Mouse (Mus musculus): ENCODE measurements at regions not wholly inside any gene's neighbourhood (a gene's known extent, or its start where the extent isn't known, plus 50 kb on each side); places are given as distances from the start of the nearest gene placed in this dataset.
A peak's percentile ranks its signal among the peaks of the same experiment; 100 is the strongest.

- H3K9me3 ChIP-seq (ENCODE audit: control insufficient read depth, insufficient read depth, low read depth, low read length): no peaks in the 10 kb centered on the region
- no peak overlapping the region for H3K27ac ChIP-seq (ENCODE audit: insufficient read depth, low read depth, low read length, poor library complexity, severe bottlenecking)
- DNase-seq (ENCODE audit: low read depth, low spot score): no peak
- no peaks in the 10 kb centered on the region for H3K36me3 ChIP-seq (ENCODE audit: control insufficient read depth, insufficient read depth, low read length, poor library complexity, severe bottlenecking)
- TF ChIP-seq HCFC1 (IDR thresholded peaks at IDR 0.05; ENCODE audit: borderline replicate concordance, insufficient read depth, low read length) (no peak), ZNF384 (IDR thresholded peaks at IDR 0.05; ENCODE audit: low read depth, low read length) (no peak), MAFK (IDR thresholded peaks at IDR 0.05; ENCODE audit: insufficient read depth, low read depth, low read length) (no peak), ZC3H11A (IDR thresholded peaks at IDR 0.05; ENCODE audit: borderline replicate concordance, low read depth, low read length) (no peak), CHD2 (IDR thresholded peaks at IDR 0.05; ENCODE audit: low read depth, low read length) (no peak)
- H3K4me1 ChIP-seq (ENCODE audit: control insufficient read depth in 2 of 2, insufficient read depth in 2 of 2, low read length in 2 of 2, poor library complexity in 1 of 2): no peaks in the 10 kb centered on the region
- H3K4me3 ChIP-seq (ENCODE audit: insufficient read depth in 1 of 2, low read depth in 1 of 2, low read length in 2 of 2, poor library complexity in 1 of 2, severe bottlenecking in 1 of 2): no peak overlapping the region
- H3K9ac ChIP-seq (ENCODE audit: insufficient read depth, low read depth, low read length, poor library complexity, severe bottlenecking): no peak overlapping the region
- in situ Hi-C loops (cut with MboI; ENCODE audit: low sequenced_read_pairs in 2 of 2, unreplicated experiment in 2 of 2): no loop called here
Measured at GRCm38 (mm10) chr13:5425491-5426232, 435.6 kb upstream of the Klf6 start.

DNA sequence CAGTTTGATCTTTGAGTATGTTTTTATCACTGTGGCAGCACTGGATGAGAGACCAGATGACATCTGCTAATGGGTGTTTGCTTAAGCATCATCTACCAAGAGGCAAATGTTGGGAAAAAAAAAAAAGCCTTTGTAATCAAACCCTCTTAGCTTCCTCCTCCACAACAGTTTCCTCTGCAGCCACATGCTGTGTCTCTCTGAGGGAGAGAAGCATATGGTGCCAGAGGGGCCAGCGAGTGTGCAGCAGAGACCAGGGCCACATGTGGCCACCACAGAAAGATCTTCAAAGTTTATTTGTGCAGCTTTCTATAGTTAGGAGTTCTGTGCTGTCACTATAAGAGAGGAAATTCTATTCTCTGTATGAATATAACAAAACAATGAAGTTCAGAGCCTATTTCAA is 427.6 kb upstream of the Klf6 start:
- H3K9me3 ChIP-seq (ENCODE audit: control insufficient read depth, insufficient read depth, low read depth, low read length): no peaks in the 10 kb centered on the region
- no peak for DNase-seq (ENCODE audit: low read depth, low spot score)
- no peaks in the 10 kb centered on the region for H3K36me3 ChIP-seq (ENCODE audit: control insufficient read depth, insufficient read depth, low read length, poor library complexity, severe bottlenecking)
- in situ Hi-C loops (cut with MboI; ENCODE audit: low sequenced_read_pairs in 2 of 2, unreplicated experiment in 2 of 2): no loop called here
- H3K4me3 ChIP-seq (ENCODE audit: insufficient read depth in 1 of 2, low read depth in 1 of 2, low read length in 2 of 2, poor library complexity in 1 of 2, severe bottlenecking in 1 of 2): no peak overlapping the region
- no peak for TF ChIP-seq CHD2 (IDR thresholded peaks at IDR 0.05; ENCODE audit: low read depth, low read length)
- no peak overlapping the region for H3K27ac ChIP-seq (ENCODE audit: insufficient read depth, low read depth, low read length, poor library complexity, severe bottlenecking)
- H3K9ac ChIP-seq (ENCODE audit: insufficient read depth, low read depth, low read length, poor library complexity, severe bottlenecking): no peak overlapping the region
- no peaks in the 10 kb centered on the region for H3K4me1 ChIP-seq (ENCODE audit: control insufficient read depth in 2 of 2, insufficient read depth in 2 of 2, low read length in 2 of 2, poor library complexity in 1 of 2)

GRCm38 (mm10) chr13:5435131-5435530 is 426.2 kb upstream of the Klf6 start:
- no peak overlapping the region for H3K4me3 ChIP-seq (ENCODE audit: insufficient read depth in 1 of 2, low read depth in 1 of 2, low read length in 2 of 2, poor library complexity in 1 of 2, severe bottlenecking in 1 of 2)
- no peak overlapping the region for H3K9ac ChIP-seq (ENCODE audit: insufficient read depth, low read depth, low read length, poor library complexity, severe bottlenecking)
- no peak for TF ChIP-seq ZNF384 (IDR thresholded peaks at IDR 0.05; ENCODE audit: low read depth, low read length)
- TF ChIP-seq HCFC1 (IDR thresholded peaks at IDR 0.05; ENCODE audit: borderline replicate concordance, insufficient read depth, low read length): no peak
- no peak for TF ChIP-seq MAFK (IDR thresholded peaks at IDR 0.05; ENCODE audit: insufficient read depth, low read depth, low read length)
- no peak for TF ChIP-seq CHD2 (IDR thresholded peaks at IDR 0.05; ENCODE audit: low read depth, low read length)
- no peak for TF ChIP-seq ZC3H11A (IDR thresholded peaks at IDR 0.05; ENCODE audit: borderline replicate concordance, low read depth, low read length)
- no peak for DNase-seq (ENCODE audit: low read depth, low spot score)
- in situ Hi-C loops (cut with MboI; ENCODE audit: low sequenced_read_pairs in 2 of 2, unreplicated experiment in 2 of 2): no loop called here
- no peaks in the 10 kb centered on the region for H3K4me1 ChIP-seq (ENCODE audit: control insufficient read depth in 2 of 2, insufficient read depth in 2 of 2, low read length in 2 of 2, poor library complexity in 1 of 2)
- no peaks in the 10 kb centered on the region for H3K9me3 ChIP-seq (ENCODE audit: control insufficient read depth, insufficient read depth, low read depth, low read length)
- H3K36me3 ChIP-seq (ENCODE audit: control insufficient read depth, insufficient read depth, low read length, poor library complexity, severe bottlenecking): no peaks in the 10 kb centered on the region
- H3K27ac ChIP-seq (ENCODE audit: insufficient read depth, low read depth, low read length, poor library complexity, severe bottlenecking): no peak overlapping the region

GRCm38 (mm10) chr13:5436191-5436590 is 425.1 kb upstream of the Klf6 start:
- Histone ChIP-seq H3K9me3 (ENCODE audit: control insufficient read depth, insufficient read depth, low read depth, low read length) (no peaks in the 10 kb centered on the region), H3K36me3 (ENCODE audit: control insufficient read depth, insufficient read depth, low read length, poor library complexity, severe bottlenecking) (no peaks in the 10 kb centered on the region), H3K4me3 (ENCODE audit: insufficient read depth in 1 of 2, low read depth in 1 of 2, low read length in 2 of 2, poor library complexity in 1 of 2, severe bottlenecking in 1 of 2) (no peak overlapping the region), H3K9ac (ENCODE audit: insufficient read depth, low read depth, low read length, poor library complexity, severe bottlenecking) (no peak overlapping the region), H3K4me1 (ENCODE audit: control insufficient read depth in 2 of 2, insufficient read depth in 2 of 2, low read length in 2 of 2, poor library complexity in 1 of 2) (peaks cover 0 to 3% of the 10 kb centered on the region in 2 experiments; a peak in 1 of 4 replicates), H3K27ac (ENCODE audit: insufficient read depth, low read depth, low read length, poor library complexity, severe bottlenecking) (no peak overlapping the region)
- TF ChIP-seq ZC3H11A (IDR thresholded peaks at IDR 0.05; ENCODE audit: borderline replicate concordance, low read depth, low read length) (no peak), MAFK (IDR thresholded peaks at IDR 0.05; ENCODE audit: insufficient read depth, low read depth, low read length) (no peak)
- no peak for DNase-seq (ENCODE audit: low read depth, low spot score)
- in situ Hi-C loops (cut with MboI; ENCODE audit: low sequenced_read_pairs in 2 of 2, unreplicated experiment in 2 of 2): no loop called here

GRCm38 (mm10) chr13:5440454-5440853 is 420.8 kb upstream of the Klf6 start:
- peak; percentile 36 for DNase-seq (ENCODE audit: low read depth, low spot score)
- in situ Hi-C loops (cut with MboI; ENCODE audit: low sequenced_read_pairs in 2 of 2, unreplicated experiment in 2 of 2): no loop called here
- Histone ChIP-seq H3K9me3 (ENCODE audit: control insufficient read depth, insufficient read depth, low read depth, low read length) (no peaks in the 10 kb centered on the region), H3K4me1 (ENCODE audit: control insufficient read depth in 2 of 2, insufficient read depth in 2 of 2, low read length in 2 of 2, poor library complexity in 1 of 2) (peaks cover 0 to 3% of the 10 kb centered on the region in 2 experiments; a peak in 1 of 4 replicates), H3K27ac (ENCODE audit: insufficient read depth, low read depth, low read length, poor library complexity, severe bottlenecking) (no peak overlapping the region), H3K4me3 (ENCODE audit: insufficient read depth in 1 of 2, low read depth in 1 of 2, low read length in 2 of 2, poor library complexity in 1 of 2, severe bottlenecking in 1 of 2) (no peak overlapping the region), H3K36me3 (ENCODE audit: control insufficient read depth, insufficient read depth, low read length, poor library complexity, severe bottlenecking) (no peaks in the 10 kb centered on the region), H3K9ac (ENCODE audit: insufficient read depth, low read depth, low read length, poor library complexity, severe bottlenecking) (no peak overlapping the region)
- TF ChIP-seq CHD2 (IDR thresholded peaks at IDR 0.05; ENCODE audit: low read depth, low read length) (no peak), ZC3H11A (IDR thresholded peaks at IDR 0.05; ENCODE audit: borderline replicate concordance, low read depth, low read length) (no peak), HCFC1 (IDR thresholded peaks at IDR 0.05; ENCODE audit: borderline replicate concordance, insufficient read depth, low read length) (no peak), MAFK (IDR thresholded peaks at IDR 0.05; ENCODE audit: insufficient read depth, low read depth, low read length) (no peak), ZNF384 (IDR thresholded peaks at IDR 0.05; ENCODE audit: low read depth, low read length) (no peak)

Data from ES-E14 (cell line).